Mouse (Mus musculus): ENCODE data around the gene Bcorl1. TPM values are rescaled to one million over a fixed set of nuclear protein-coding genes. Genes with fewer than 3 reads are reported as not detected.

The Bcorl1 gene
- polyA plus RNA-seq, 1 experiment from 2014 or later = 6.6 TPM

- no peaks in the 10 kb centered on the region for H3K36me3 ChIP-seq
- ATAC-seq = peak; percentile 96
- no peaks in the 10 kb centered on the region for H3K27me3 ChIP-seq
- peak overlapping the region; percentile 61 for H3K4me3 ChIP-seq (replicated peaks)
- WGBS = 11% methylated on average over 23 of the region's 36 CpGs
- peak overlapping the region; percentile 73 for H3K9ac ChIP-seq (replicated peaks)
- peaks cover 15% of the 10 kb centered on the region for H3K4me1 ChIP-seq (replicated peaks)
- no peaks in the 10 kb centered on the region for H3K9me3 ChIP-seq
- H3K4me2 ChIP-seq (replicated peaks) = peak overlapping the region; percentile 70
- H3K27ac ChIP-seq = peak overlapping the region; percentile 82
Observed at GRCm38 (mm10) chrX:48343461-48343952, 2.3 kb downstream of the Bcorl1 start.

DNA sequence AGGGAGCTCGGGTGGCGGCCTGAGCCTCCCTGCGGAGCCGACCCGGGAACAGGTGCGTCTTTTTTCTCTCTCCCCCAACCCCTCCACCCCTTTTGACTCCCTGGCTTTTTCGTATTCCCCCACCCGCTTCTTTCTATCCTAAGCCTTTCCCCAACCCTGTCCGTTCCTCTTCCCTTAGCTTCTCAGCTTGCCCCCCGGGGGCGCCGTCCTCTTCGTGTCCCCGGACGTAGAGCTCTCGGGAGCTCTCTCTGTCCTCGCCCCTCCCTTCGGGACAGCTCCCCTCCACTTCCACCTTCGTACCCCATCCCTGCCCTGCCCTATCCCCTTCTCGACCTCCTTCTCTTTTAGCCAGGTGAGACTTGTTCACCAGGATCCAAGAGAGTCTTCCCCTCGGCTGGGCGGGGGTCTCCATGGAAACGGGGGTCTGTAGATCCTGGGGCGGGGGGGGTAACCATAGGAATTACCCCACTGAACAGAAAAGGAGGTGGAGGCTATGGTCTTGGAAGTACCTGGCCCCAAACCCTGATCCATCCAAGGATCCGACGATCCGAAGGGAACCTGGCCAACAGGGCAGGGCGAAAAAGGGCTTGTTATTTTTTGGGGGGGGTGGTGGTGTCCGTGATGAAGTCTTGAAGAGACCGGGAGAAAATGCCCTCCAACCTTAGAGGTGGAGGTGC, 2.9 kb downstream of the Bcorl1 start:
- Histone ChIP-seq H3K4me2 (replicated peaks) (peak overlapping the region; percentile 61), H3K9ac (replicated peaks) (peak overlapping the region; percentile 73), H3K4me1 (replicated peaks) (peaks cover 15% of the 10 kb centered on the region), H3K27ac (peak overlapping the region; percentile 82), H3K9me3 (no peaks in the 10 kb centered on the region), H3K27me3 (no peaks in the 10 kb centered on the region), H3K36me3 (no peaks in the 10 kb centered on the region), H3K4me3 (replicated peaks) (peak overlapping the region; percentile 61)
- peak; percentile 40 for ATAC-seq
- 19% methylated on average over 28 of the region's 30 CpGs for WGBS

- H3K4me3 ChIP-seq (replicated peaks) = peak overlapping the region; percentile 61
- peak overlapping the region; percentile 61 for H3K4me2 ChIP-seq (replicated peaks)
- ATAC-seq = no peak
- no peaks in the 10 kb centered on the region for H3K36me3 ChIP-seq
- H3K4me1 ChIP-seq (replicated peaks) = peaks cover 15% of the 10 kb centered on the region
- no peaks in the 10 kb centered on the region for H3K27me3 ChIP-seq
- peak overlapping the region; percentile 82 for H3K27ac ChIP-seq
- peak overlapping the region; percentile 73 for H3K9ac ChIP-seq (replicated peaks)
- H3K9me3 ChIP-seq = no peaks in the 10 kb centered on the region
- 27% methylated on average over 30 of the region's 61 CpGs for WGBS
Observed at GRCm38 (mm10) chrX:48344643-48345384, 3.7 kb downstream of the Bcorl1 start.

DNA sequence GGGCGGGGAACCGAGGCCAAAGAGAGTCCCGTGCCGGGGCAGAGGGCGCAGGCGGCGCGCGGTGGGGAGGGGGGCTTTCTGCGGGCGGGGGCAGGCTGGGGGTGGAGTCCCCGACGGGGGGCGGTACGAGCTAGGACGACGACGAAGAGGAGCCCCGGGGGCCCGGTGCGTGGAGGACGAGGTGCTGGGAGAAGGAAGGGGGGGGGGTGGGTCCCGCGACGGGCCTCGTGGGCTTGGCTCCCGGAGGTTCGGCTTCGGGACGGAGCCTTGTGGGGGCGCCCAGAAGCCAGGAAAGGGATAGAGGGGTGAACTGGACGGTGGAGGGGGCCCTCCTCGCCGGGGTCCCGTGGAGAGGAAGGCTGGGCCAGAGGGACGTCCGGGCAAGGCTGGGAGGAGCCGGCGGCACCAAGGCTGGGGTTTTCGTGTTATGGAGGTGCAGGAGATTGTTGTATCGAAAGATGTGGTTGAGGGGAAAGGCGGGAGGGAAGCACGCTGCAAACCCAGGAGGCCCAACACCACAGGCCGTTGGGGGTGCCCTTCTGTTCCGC, 4.3 kb downstream of the Bcorl1 start:
- H3K4me3 ChIP-seq (replicated peaks) = peak overlapping the region; percentile 61
- H3K9me3 ChIP-seq = no peaks in the 10 kb centered on the region
- no peaks in the 10 kb centered on the region for H3K36me3 ChIP-seq
- H3K27me3 ChIP-seq = no peaks in the 10 kb centered on the region
- H3K4me2 ChIP-seq (replicated peaks) = peak overlapping the region; percentile 61
- peak overlapping the region; percentile 73 for H3K9ac ChIP-seq (replicated peaks)
- H3K27ac ChIP-seq = peak overlapping the region; percentile 68
- peaks cover 15% of the 10 kb centered on the region for H3K4me1 ChIP-seq (replicated peaks)
- ATAC-seq = no peak
- WGBS = 12% methylated on average over 16 of the region's 45 CpGs

DNA sequence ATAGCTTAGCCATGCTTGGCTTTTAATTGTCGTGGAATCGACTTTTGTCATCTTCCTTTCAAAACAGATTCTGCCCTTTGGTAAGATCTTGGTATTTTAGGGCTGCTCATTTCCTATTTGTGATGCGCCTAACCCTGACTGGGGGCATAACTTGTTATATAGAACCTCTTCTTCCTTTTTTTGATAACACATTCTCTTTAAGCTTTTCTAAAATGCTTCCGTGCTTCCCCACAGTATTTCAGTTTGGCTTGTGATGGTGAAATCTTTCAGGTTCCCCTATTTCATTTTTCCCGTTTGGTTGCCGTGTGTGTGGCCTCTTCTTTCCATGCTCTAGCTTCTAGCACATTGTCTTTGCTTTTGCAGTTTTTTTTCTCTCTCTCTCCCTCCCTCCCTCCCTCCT, 14.2 kb downstream of the Bcorl1 start:
- H3K9ac ChIP-seq (replicated peaks) = no peak overlapping the region
- no peaks in the 10 kb centered on the region for H3K27me3 ChIP-seq
- 87% methylated on average over 6 of the region's 6 CpGs for WGBS
- no peak overlapping the region for H3K27ac ChIP-seq
- ATAC-seq = no peak
- H3K4me2 ChIP-seq (replicated peaks) = no peak overlapping the region
- no peaks in the 10 kb centered on the region for H3K9me3 ChIP-seq
- H3K4me3 ChIP-seq (replicated peaks) = no peak overlapping the region
- H3K36me3 ChIP-seq = no peaks in the 10 kb centered on the region
- H3K4me1 ChIP-seq (replicated peaks) = no peaks in the 10 kb centered on the region

GRCm38 (mm10) chrX:48365836-48366577, 24.8 kb downstream of the Bcorl1 start:
- WGBS = 47% methylated on average over 15 of the region's 15 CpGs

DNA sequence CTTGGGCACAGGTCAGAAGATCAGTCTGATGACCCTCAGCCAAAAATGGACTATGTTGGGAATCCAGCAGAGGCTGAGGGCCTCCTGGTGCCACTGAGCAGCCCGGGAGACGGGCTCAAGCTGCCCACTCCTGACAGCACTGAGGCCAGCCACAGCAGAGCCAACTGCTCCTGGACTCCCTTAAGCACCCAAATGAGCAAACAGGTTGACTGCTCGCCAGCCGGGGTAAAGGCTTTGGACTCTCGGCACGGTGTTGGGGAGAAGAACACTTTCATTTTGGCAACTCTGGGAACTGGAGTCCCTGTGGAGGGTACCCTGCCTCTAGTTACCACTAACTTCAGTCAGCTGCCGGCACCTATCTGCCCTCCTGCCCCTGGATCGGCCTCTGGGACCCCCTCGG, 26.7 kb downstream of the Bcorl1 start:
- ATAC-seq = no peak
- H3K27ac ChIP-seq = no peak overlapping the region
- no peak overlapping the region for H3K4me2 ChIP-seq (replicated peaks)
- H3K4me3 ChIP-seq (replicated peaks) = no peak overlapping the region
- peaks cover 13% of the 10 kb centered on the region; the same call in 1 of the 2 replicates for H3K4me1 ChIP-seq (replicated peaks)
- H3K9ac ChIP-seq (replicated peaks) = no peak overlapping the region
- peaks cover 38% of the 10 kb centered on the region for H3K36me3 ChIP-seq
- no peaks in the 10 kb centered on the region for H3K27me3 ChIP-seq
- WGBS = 94% methylated on average over 9 of the region's 9 CpGs
- no peaks in the 10 kb centered on the region for H3K9me3 ChIP-seq

More at GRCm38 (mm10) chrX:48365836-48366577, 24.8 kb downstream of the Bcorl1 start:
- 0 out of 2 replicates have a peak, but pooled peaks have one; percentile 37 for ATAC-seq
- Histone ChIP-seq H3K9me3 (no peaks in the 10 kb centered on the region), H3K4me1 (replicated peaks) (peaks cover 13% of the 10 kb centered on the region; the same call in 1 of the 2 replicates), H3K36me3 (peaks cover 41% of the 10 kb centered on the region), H3K9ac (replicated peaks) (no peak overlapping the region), H3K27me3 (no peaks in the 10 kb centered on the region), H3K27ac (no peak overlapping the region), H3K4me2 (replicated peaks) (no peak overlapping the region), H3K4me3 (replicated peaks) (no peak overlapping the region)

DNA sequence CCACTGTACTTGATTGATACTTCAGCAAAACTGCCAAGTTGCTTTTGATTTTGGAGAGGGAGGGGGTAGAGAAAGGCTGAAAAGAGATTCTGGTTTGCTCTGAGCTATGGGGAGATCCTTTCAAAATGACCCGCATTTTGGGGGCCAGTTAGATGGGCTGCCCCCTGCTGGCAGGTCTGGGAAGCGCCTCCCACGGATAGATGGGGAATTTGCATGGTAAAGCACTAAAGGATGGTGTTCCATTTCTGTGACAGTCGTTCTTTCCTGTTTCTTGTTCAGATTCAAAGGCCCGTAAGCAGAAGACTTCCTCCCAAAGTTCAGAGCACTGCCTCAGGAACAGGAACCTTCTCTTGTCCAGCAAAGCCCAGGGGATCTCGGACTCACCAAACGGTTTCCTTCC, 42.5 kb downstream of the Bcorl1 start:
- 49% methylated on average over 7 of the region's 7 CpGs for WGBS
- Histone ChIP-seq H3K36me3 (peaks cover 52% of the 10 kb centered on the region), H3K4me3 (replicated peaks) (no peak overlapping the region), H3K27me3 (no peaks in the 10 kb centered on the region), H3K9me3 (no peaks in the 10 kb centered on the region), H3K4me2 (replicated peaks) (no peak overlapping the region), H3K9ac (replicated peaks) (no peak overlapping the region), H3K4me1 (replicated peaks) (peaks cover 5% of the 10 kb centered on the region), H3K27ac (no peak overlapping the region)
- no peak for ATAC-seq

DNA sequence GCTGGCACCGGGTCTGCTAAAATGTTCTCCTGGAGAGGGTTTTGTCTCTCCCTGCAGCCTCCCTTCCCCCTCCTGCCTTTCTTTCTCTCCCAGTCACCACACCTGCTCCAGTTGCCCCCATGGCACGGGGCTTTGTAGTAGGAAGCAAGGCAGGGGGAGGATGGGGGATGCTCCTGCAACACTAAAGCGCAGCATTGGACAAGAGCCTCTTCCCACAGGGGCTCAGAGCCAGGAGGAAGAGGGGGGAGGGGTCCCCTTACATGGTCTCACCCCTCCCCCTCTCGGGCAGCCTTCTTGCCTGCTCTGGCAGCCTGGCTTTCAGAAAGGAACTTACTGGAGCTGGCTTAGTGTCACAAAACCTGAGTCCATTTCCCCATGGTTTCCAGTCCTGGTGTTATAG, 44.8 kb downstream of the Bcorl1 start:
- Histone ChIP-seq H3K27me3 (no peaks in the 10 kb centered on the region), H3K4me1 (replicated peaks) (peaks cover 5% of the 10 kb centered on the region), H3K27ac (peak overlapping the region; percentile 53; the same call in 1 of the 2 replicates), H3K4me2 (replicated peaks) (no peak overlapping the region), H3K9me3 (no peaks in the 10 kb centered on the region), H3K36me3 (peaks cover 56% of the 10 kb centered on the region), H3K9ac (replicated peaks) (no peak overlapping the region), H3K4me3 (replicated peaks) (no peak overlapping the region)
- peak; percentile 83 for ATAC-seq
- 34% methylated on average over 4 of the region's 4 CpGs for WGBS

- no peak overlapping the region for H3K4me2 ChIP-seq (replicated peaks)
- no peak overlapping the region for H3K9ac ChIP-seq (replicated peaks)
- H3K9me3 ChIP-seq = no peaks in the 10 kb centered on the region
- H3K27ac ChIP-seq = no peak overlapping the region
- peaks cover 5% of the 10 kb centered on the region for H3K4me1 ChIP-seq (replicated peaks)
- no peaks in the 10 kb centered on the region for H3K27me3 ChIP-seq
- H3K36me3 ChIP-seq = peaks cover 65% of the 10 kb centered on the region
- no peak for ATAC-seq
- H3K4me3 ChIP-seq (replicated peaks) = no peak overlapping the region
- 95% methylated on average over 6 of the region's 6 CpGs for WGBS
Observed at GRCm38 (mm10) chrX:48389380-48389779, 48.2 kb downstream of the Bcorl1 start.

- Histone ChIP-seq H3K27ac (no peak overlapping the region), H3K9me3 (no peaks in the 10 kb centered on the region), H3K4me3 (replicated peaks) (no peak overlapping the region), H3K9ac (replicated peaks) (no peak overlapping the region), H3K27me3 (no peaks in the 10 kb centered on the region), H3K4me1 (replicated peaks) (no peaks in the 10 kb centered on the region), H3K4me2 (replicated peaks) (no peak overlapping the region), H3K36me3 (peaks cover 68% of the 10 kb centered on the region)
- ATAC-seq = no peak
- WGBS = 80% methylated on average over 4 of the region's 4 CpGs
Observed at GRCm38 (mm10) chrX:48399994-48400393, 58.8 kb downstream of the Bcorl1 start.
